Mouse (Mus musculus) lung, postnatal 0 days (tissue): ENCODE measurements at regions not wholly inside any gene's neighbourhood (a gene's known extent, or its start where the extent isn't known, plus 50 kb on each side); places are given as distances from the start of the nearest gene placed in this dataset.

Source experiments
- CTCF ChIP-seq: IDR thresholded peaks from 2 replicates; pipeline ENCODE4 v1.5.1; 2016; ENCODE audit warnings: antibody characterized with exemption, mild to moderate bottlenecking
- EP300 ChIP-seq: IDR thresholded peaks from 2 replicates; pipeline ENCODE4 v1.6.1; 2016; ENCODE audit warnings: antibody characterized with exemption, mild to moderate bottlenecking, control low read depth

DNA sequence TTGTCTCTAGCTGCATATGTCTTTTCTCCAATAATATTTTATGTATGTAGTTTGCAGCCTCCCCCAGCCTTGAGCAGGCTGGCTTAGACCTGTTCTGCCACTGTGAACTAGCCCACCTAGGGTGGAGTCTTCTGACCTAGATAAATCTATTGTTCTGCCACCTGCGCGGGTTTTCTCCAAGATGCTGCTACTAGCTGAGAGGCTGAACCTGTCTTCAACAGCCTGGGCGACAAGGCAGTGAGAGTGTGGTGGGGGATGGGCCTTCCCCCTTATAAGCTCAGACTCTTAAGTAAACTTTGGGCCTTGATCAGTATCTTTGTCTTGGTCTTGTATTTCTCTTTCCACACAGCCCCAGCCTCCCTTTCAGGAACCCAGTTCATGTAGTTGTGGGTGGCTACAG lies 111.7 kb downstream of the Trim52 start:
- TF ChIP-seq CTCF: no peak
- TF ChIP-seq EP300: no peak
